Mouse (Mus musculus): ENCODE measurements at regions not wholly inside any gene's neighbourhood (a gene's known extent, or its start where the extent isn't known, plus 50 kb on each side); places are given as distances from the start of the nearest gene placed in this dataset.

- TF ChIP-seq JUN (IDR thresholded peaks at IDR 0.05; ENCODE audit: insufficient read depth, low read depth, low read length) = no peak
- TF ChIP-seq SMC3 (IDR thresholded peaks at IDR 0.05; ENCODE audit: low read depth, low read length) = no peak
- no peak for TF ChIP-seq ZNF384 (IDR thresholded peaks at IDR 0.05; ENCODE audit: low read depth, low read length)
- TF ChIP-seq ETS1 (conservative IDR thresholded peaks at IDR 0.05; ENCODE audit: low read depth, low read length) = no peak
- no peak for TF ChIP-seq ZMIZ1 (IDR thresholded peaks at IDR 0.05; ENCODE audit: low read depth, low read length)
- TF ChIP-seq RAD21 (IDR thresholded peaks at IDR 0.05; ENCODE audit: low read depth, low read length) = no peak
- TF ChIP-seq ZKSCAN1 (IDR thresholded peaks at IDR 0.05; ENCODE audit: borderline replicate concordance, low read depth, low read length) = no peak
- TF ChIP-seq EP300 (IDR thresholded peaks at IDR 0.05; ENCODE audit: low read length) = no peak
- TF ChIP-seq MAX (IDR thresholded peaks at IDR 0.05; ENCODE audit: low read length) = no peak
- TF ChIP-seq POLR2AphosphoS2 (IDR thresholded peaks at IDR 0.05; ENCODE audit: low read depth, low read length) = no peak
- no peak for TF ChIP-seq IRF4 (IDR thresholded peaks at IDR 0.05; ENCODE audit: low read depth, low read length)
- TF ChIP-seq ZC3H11A (IDR thresholded peaks at IDR 0.05; ENCODE audit: low read depth, low read length) = no peak
- TF ChIP-seq CTCF (conservative IDR thresholded peaks at IDR 0.05 in 1 of 2, IDR thresholded peaks at IDR 0.05 in 1 of 2; ENCODE audit: low read depth in 2 of 2, low read length in 2 of 2) = no peak
- TF ChIP-seq CHD2 (IDR thresholded peaks at IDR 0.05; ENCODE audit: low read length) = no peak
- no peak for TF ChIP-seq RCOR1 (conservative IDR thresholded peaks at IDR 0.05; ENCODE audit: low read depth, low read length)
- no peaks in the 10 kb centered on the region for H3K9me3 ChIP-seq (replicated peaks; ENCODE audit: low read length)
- no peak for DNase-seq (ENCODE audit: extremely low read depth)
- dilution Hi-C loops (cut with MboI; ENCODE audit: extremely low pct_ligation_motif_present, extremely low pct_unique_long_range_greater_than_20kb, low sequenced_read_pairs) = no loop called here
- H3K4me2 ChIP-seq (ENCODE audit: insufficient read depth, low read depth, poor library complexity, severe bottlenecking) = no peak overlapping the region
- H3K9ac ChIP-seq (ENCODE audit: insufficient read depth, low read depth) = no peak overlapping the region
- no peaks in the 10 kb centered on the region for H3K79me2 ChIP-seq (replicated peaks; ENCODE audit: control insufficient read depth, extremely low read depth, insufficient read depth, poor library complexity, severe bottlenecking)
- H3K27ac ChIP-seq (ENCODE audit: insufficient read depth, low read depth) = no peak overlapping the region
- H3K36me3 ChIP-seq (replicated peaks in 1 of 2; ENCODE audit: control insufficient read depth in 1 of 2, insufficient read depth in 1 of 2, low read length in 1 of 2) = no peaks in the 10 kb centered on the region
- in situ Hi-C loops (cut with MboI; ENCODE audit: low pct_ligation_motif_present, low pct_unique_long_range_greater_than_20kb, low sequenced_read_pairs) = no loop called here
- H3K4me3 ChIP-seq (replicated peaks in 1 of 3; ENCODE audit: low read depth in 2 of 3, low read length in 2 of 3, poor library complexity in 1 of 3) = no peak overlapping the region
- no peaks in the 10 kb centered on the region for H3K4me1 ChIP-seq (ENCODE audit: control insufficient read depth in 1 of 2, insufficient read depth in 2 of 2)
- no peaks in the 10 kb centered on the region for H3K27me3 ChIP-seq (replicated peaks)
These were observed 112.8 kb upstream of the Mdm1 start for GRCm38 (mm10) chr10:118028831-118029230.

DNA sequence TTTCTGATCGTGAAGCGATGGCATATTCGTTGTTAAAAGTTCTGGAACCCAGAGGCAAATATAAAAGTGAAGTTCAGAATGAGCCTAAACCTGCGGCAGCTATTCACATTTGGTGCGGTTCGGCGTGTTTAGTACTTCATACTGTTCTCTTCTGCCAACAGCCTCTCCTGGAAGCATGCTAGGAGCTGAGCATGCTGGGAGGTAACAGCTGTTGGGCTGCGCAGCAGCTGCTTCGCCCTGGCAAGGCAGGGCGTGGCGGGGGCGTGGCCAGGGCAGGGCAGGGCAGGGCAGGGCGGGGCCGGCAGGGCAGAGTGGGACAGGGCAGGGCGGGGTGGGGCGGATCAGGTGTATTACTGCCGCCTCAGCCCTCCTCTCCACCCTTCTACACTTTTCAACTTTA, 107.2 kb upstream of the Mdm1 start:
- H3K4me3 ChIP-seq (replicated peaks in 1 of 3; ENCODE audit: low read depth in 2 of 3, low read length in 2 of 3, poor library complexity in 1 of 3) = no peak overlapping the region
- peaks cover 2% of the 10 kb centered on the region for H3K9me3 ChIP-seq (replicated peaks; ENCODE audit: low read length)
- dilution Hi-C loops (cut with MboI; ENCODE audit: extremely low pct_ligation_motif_present, extremely low pct_unique_long_range_greater_than_20kb, low sequenced_read_pairs) = no loop called here
- no peak for TF ChIP-seq ZC3H11A (IDR thresholded peaks at IDR 0.05; ENCODE audit: low read depth, low read length)
- TF ChIP-seq CTCF (conservative IDR thresholded peaks at IDR 0.05 in 1 of 2, IDR thresholded peaks at IDR 0.05 in 1 of 2; ENCODE audit: low read depth in 2 of 2, low read length in 2 of 2) = no peak
- TF ChIP-seq PAX5 (IDR thresholded peaks at IDR 0.05; ENCODE audit: low read length) = no peak
- TF ChIP-seq ZNF384 (IDR thresholded peaks at IDR 0.05; ENCODE audit: low read depth, low read length) = no peak
- no peak for TF ChIP-seq POLR2AphosphoS2 (IDR thresholded peaks at IDR 0.05; ENCODE audit: low read depth, low read length)
- no peak for TF ChIP-seq ETS1 (conservative IDR thresholded peaks at IDR 0.05; ENCODE audit: low read depth, low read length)
- TF ChIP-seq IRF4 (IDR thresholded peaks at IDR 0.05; ENCODE audit: low read depth, low read length) = no peak
- TF ChIP-seq EP300 (IDR thresholded peaks at IDR 0.05; ENCODE audit: low read length) = no peak
- no peak for TF ChIP-seq HCFC1 (IDR thresholded peaks at IDR 0.05; ENCODE audit: low read depth, low read length)
- no peak for TF ChIP-seq USF1 (IDR thresholded peaks at IDR 0.05; ENCODE audit: low read depth, low read length)
- TF ChIP-seq POLR2A (IDR thresholded peaks at IDR 0.05; ENCODE audit: low read depth, low read length) = no peak
- TF ChIP-seq UBTF (IDR thresholded peaks at IDR 0.05; ENCODE audit: low read depth, low read length) = no peak
- no peak for TF ChIP-seq ZMIZ1 (IDR thresholded peaks at IDR 0.05; ENCODE audit: low read depth, low read length)
- TF ChIP-seq MAFK (IDR thresholded peaks at IDR 0.05; ENCODE audit: insufficient replicate concordance, low read length) = no peak
- no peak for TF ChIP-seq ZKSCAN1 (IDR thresholded peaks at IDR 0.05; ENCODE audit: borderline replicate concordance, low read depth, low read length)
- TF ChIP-seq RAD21 (IDR thresholded peaks at IDR 0.05; ENCODE audit: low read depth, low read length) = no peak
- no peak for TF ChIP-seq TBP (conservative IDR thresholded peaks at IDR 0.05; ENCODE audit: low read depth, low read length)
- TF ChIP-seq SMC3 (IDR thresholded peaks at IDR 0.05; ENCODE audit: low read depth, low read length) = no peak
- no peak for TF ChIP-seq MAZ (IDR thresholded peaks at IDR 0.05; ENCODE audit: low read depth, low read length)
- no peak for DNase-seq (ENCODE audit: extremely low read depth)
- no peaks in the 10 kb centered on the region for H3K79me2 ChIP-seq (replicated peaks; ENCODE audit: control insufficient read depth, extremely low read depth, insufficient read depth, poor library complexity, severe bottlenecking)
- no peak overlapping the region for H3K4me2 ChIP-seq (ENCODE audit: insufficient read depth, low read depth, poor library complexity, severe bottlenecking)
- H3K27ac ChIP-seq (ENCODE audit: insufficient read depth, low read depth) = no peak overlapping the region
- H3K9ac ChIP-seq (ENCODE audit: insufficient read depth, low read depth) = no peak overlapping the region
- no peaks in the 10 kb centered on the region for H3K27me3 ChIP-seq (replicated peaks)
- no peaks in the 10 kb centered on the region for H3K36me3 ChIP-seq (replicated peaks in 1 of 2; ENCODE audit: control insufficient read depth in 1 of 2, insufficient read depth in 1 of 2, low read length in 1 of 2)
- H3K4me1 ChIP-seq (ENCODE audit: control insufficient read depth in 1 of 2, insufficient read depth in 2 of 2) = no peaks in the 10 kb centered on the region
- in situ Hi-C loops (cut with MboI; ENCODE audit: low pct_ligation_motif_present, low pct_unique_long_range_greater_than_20kb, low sequenced_read_pairs) = no loop called here

Measured in CH12.LX (cell line).